Mouse (Mus musculus) gastrocnemius, postnatal 25 days (tissue): ENCODE data around the gene Vipr2. TPM values are rescaled to one million over a fixed set of nuclear protein-coding genes. Genes with fewer than 3 reads are reported as not detected.

Experiments used
- DNase-seq: peaks from one replicate; pipeline ENCODE4 v3.0.0; 2022
- microRNA-seq, 2 experiments: library from miRNA; unstranded; fragments of <30 nt; microRNA quantifications; one replicate each; pipeline ENCODE4 v1.2.0; 2021; ENCODE audit warnings: borderline replicate concordance in 2 of 2
- total RNA-seq, 2 experiments: library from RNA; stranded (reverse); gene quantifications; 1 replicate in 1 of 2; 2 replicates in 1 of 2; pipeline ENCODE4 v1.2.3; 2021

Gene Vipr2
- total RNA-seq, 2 experiments from 2014 or later, result 1.3 to 1.7 TPM

GRCm38 (mm10) chr12:116159223-116159622, 81.7 kb downstream of the Vipr2 start:
- no peak for DNase-seq

- no peak for DNase-seq
Observed at GRCm38 (mm10) chr12:116159695-116160094, 82.2 kb downstream of the Vipr2 start.

DNA sequence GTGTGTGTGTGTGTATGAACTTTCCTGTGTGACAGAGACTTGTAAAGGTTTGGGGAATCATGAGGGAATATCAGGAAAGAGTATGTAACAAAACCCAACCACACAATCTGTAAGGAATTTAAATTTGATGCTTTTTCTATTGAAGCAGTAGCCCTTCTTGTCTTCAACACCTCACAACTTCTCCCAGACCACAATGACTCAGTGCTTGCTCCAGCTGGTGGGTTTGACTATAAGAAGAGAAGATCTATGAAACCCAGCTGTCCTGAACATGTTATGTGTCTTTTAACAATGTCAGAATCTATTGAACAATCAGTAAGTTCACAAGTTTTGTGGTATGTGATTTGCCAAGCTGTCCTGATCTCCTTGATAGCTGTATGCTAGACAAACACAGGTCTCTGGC, 87.8 kb downstream of the Vipr2 start:
- no peak for DNase-seq

DNA sequence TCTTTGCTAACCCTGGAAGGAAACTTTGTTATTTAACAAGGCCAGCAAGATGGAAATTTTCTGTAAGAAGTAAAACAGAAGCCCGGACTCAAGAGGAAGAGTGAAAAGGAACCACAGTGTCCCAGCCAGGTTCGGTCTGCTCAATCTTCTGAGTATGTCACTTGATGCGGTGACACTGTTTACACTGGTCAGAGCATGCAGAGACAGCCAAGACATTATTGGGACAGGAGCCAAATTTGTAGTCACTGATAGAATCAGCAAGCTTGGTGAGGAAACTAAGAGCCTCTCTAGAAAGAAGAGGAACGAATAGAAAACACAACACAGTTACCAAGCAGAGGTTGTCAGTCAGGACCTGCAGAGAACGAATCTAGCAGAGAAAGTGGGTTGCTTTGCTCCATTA, 92.1 kb downstream of the Vipr2 start:
- peak; percentile 17 for DNase-seq

DNA sequence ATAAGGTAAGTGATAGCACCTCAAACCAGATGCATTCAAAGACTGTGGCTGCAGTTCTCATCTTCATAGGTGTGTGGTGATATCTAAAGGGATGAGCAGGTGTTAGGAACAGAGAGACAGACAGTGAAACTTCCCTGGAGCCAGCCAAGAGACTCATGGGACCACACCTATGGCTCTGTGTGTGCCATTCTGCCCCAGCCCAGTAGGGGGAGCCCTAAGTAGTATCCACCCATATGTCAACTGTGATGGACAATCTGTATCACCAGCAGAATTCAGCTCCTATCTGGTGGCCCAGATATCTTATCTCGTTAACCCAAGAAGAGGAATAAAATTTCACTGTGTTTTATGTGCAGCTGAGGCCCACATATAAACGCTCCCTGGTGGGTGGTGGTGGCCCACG, 99.4 kb downstream of the Vipr2 start:
- DNase-seq, result no peak

GRCm38 (mm10) chr12:116181436-116182050, 104.0 kb downstream of the Vipr2 start:
- no peak for DNase-seq

DNA sequence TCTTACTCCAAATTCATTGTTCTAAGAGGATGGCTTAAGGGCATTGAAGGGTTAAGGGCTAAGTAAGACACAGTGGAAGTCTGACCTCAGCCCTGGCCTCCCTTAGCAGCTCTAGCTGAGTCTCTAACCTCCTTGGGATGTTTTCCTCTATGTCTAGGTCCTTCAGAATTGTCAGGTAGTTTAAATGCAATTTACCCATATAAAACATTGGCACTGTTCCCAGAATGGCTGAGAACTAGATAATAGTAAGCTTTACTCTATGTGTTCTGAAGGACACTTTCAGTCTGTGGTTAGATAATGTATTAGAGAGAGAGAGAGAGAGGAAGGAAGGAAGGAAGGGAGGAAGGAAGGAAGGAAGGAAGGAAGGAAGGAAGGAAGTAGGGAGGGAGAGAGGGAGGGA, 104.8 kb downstream of the Vipr2 start:
- no peak for DNase-seq

DNA sequence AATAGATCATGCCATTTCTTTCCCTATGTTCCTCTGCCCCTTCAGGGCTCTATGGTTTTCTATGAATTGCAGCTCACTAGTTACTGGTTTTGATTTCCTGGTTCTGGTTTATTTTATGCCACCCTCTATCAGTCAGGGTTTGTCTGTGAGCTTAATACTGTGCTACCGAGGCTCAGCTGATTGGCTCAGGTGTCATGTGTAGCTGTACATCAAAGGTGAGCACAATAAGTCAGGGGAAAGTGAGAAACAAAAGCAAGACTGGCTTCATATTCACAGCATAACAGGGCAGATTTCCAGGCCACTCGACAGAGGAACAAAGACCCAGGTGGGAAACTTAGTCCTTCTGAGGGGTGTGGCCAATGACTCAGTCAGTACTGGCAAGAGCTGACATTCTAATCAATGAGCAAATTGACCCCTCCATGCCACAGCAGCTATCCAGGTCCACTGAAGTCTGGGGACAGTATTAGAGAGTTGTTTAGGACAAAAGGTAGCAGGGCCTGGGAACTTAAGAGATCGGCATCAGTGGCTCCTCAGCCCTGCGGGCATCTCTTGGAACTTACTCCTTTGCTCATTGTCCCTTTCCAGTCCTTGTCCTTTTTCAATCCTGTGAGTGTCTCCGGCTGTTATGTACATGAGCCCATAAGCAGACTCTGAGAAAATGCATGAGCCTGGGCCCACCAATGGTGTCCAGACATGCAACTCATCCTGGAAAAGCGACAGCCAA, 105.8 kb downstream of the Vipr2 start:
- DNase-seq, result no peak

GRCm38 (mm10) chr12:116193952-116194351, 116.4 kb downstream of the Vipr2 start:
- no peak for DNase-seq

- no peak for DNase-seq
Observed at GRCm38 (mm10) chr12:116194641-116195040, 117.1 kb downstream of the Vipr2 start.

Small RNAs within 50 kb of the gene (microRNA-seq; reads per million reads assigned to microRNA genes)
- 0 reads per million in 2 experiments for gene Gm44372

Other genes with a start within 250 kb of the Vipr2 start
- 10 to 100 TPM; 21.1 to 22.9 TPM for gene Zfp386, start 30.0 kb upstream of the Vipr2 start, total RNA-seq
- 1 to 10 TPM; 7.2 to 8.8 TPM for gene Wdr60, start 185.3 kb downstream of the Vipr2 start, total RNA-seq
- gene Gm11027, start 197.7 kb downstream of the Vipr2 start, total RNA-seq, result not detected
- gene Esyt2, start 203.5 kb downstream of the Vipr2 start, total RNA-seq, result 10 to 100 TPM; 18.0 to 20.4 TPM